Mouse (Mus musculus) forebrain, embryonic 12.5 days (tissue): ENCODE results near the gene Stip1. TPM values are rescaled to one million over a fixed set of nuclear protein-coding genes. Genes with fewer than 3 reads are reported as not detected.
A peak's percentile ranks its signal among the peaks of the same experiment; 100 is the strongest.
"Not testable (repeated sequence)": the region's sequence is repeated elsewhere in the genome, so short reads cannot be mapped to it uniquely, and the experiment has no call there.

Source experiments
- ATAC-seq: fragments of 200-750 bp; cut with Nextera tagmentation; 2 replicates; pipeline ENCODE4 v1.8.0; 2017; ENCODE audit warnings: moderate TSS enrichment; ENCODE audit not compliant: low FRiP score
- H3K27ac ChIP-seq: fragments of 300-500 bp; sonication (generic); 2 replicates; pipeline ENCODE4 v1.5.1; 2016; ENCODE audit warnings: mild to moderate bottlenecking
- H3K27me3 ChIP-seq: fragments of 300-500 bp; sonication (generic); 2 replicates; pipeline ENCODE4 v1.6.1; 2016; ENCODE audit warnings: mild to moderate bottlenecking
- H3K36me3 ChIP-seq: fragments of 300-500 bp; sonication (generic); replicated peaks from 2 replicates; pipeline ENCODE4 v1.6.1; 2016; ENCODE audit warnings: mild to moderate bottlenecking
- H3K4me1 ChIP-seq: fragments of 300-500 bp; sonication (generic); 2 replicates; pipeline ENCODE4 v1.6.1; 2016
- H3K4me2 ChIP-seq: fragments of 300-500 bp; sonication (generic); 2 replicates; pipeline ENCODE4 v1.6.1; 2016; ENCODE audit warnings: mild to moderate bottlenecking, moderate library complexity
- H3K4me3 ChIP-seq: fragments of 300-500 bp; sonication (generic); replicated peaks from 2 replicates; pipeline ENCODE4 v1.5.1; 2016; ENCODE audit warnings: mild to moderate bottlenecking
- H3K9ac ChIP-seq: fragments of 300-500 bp; sonication (generic); 2 replicates; pipeline ENCODE4 v1.6.1; 2016; ENCODE audit warnings: mild to moderate bottlenecking
- H3K9me3 ChIP-seq: fragments of 300-500 bp; sonication (generic); 2 replicates; pipeline ENCODE4 v1.6.1; 2016
- WGBS: fragments of 180-500 bp; shearing (Covaris S2); methylation state at CpG from one replicate; pipeline ENCODE4 v1.1.7; 2016; 5-methylcytosine and 5-hydroxymethylcytosine counted together
- polyA plus RNA-seq: library from polyadenylated mRNA; unstranded; fragments of >200 nt; fragmentation: Nextera tagmentation; extraction: Ambion mirVana; gene quantifications from 2 replicates; pipeline ENCODE4 v1.2.1, GENCODE M21; 2016

The Stip1 gene
- polyA plus RNA-seq, result 324 and 357 TPM in 2 replicates

DNA sequence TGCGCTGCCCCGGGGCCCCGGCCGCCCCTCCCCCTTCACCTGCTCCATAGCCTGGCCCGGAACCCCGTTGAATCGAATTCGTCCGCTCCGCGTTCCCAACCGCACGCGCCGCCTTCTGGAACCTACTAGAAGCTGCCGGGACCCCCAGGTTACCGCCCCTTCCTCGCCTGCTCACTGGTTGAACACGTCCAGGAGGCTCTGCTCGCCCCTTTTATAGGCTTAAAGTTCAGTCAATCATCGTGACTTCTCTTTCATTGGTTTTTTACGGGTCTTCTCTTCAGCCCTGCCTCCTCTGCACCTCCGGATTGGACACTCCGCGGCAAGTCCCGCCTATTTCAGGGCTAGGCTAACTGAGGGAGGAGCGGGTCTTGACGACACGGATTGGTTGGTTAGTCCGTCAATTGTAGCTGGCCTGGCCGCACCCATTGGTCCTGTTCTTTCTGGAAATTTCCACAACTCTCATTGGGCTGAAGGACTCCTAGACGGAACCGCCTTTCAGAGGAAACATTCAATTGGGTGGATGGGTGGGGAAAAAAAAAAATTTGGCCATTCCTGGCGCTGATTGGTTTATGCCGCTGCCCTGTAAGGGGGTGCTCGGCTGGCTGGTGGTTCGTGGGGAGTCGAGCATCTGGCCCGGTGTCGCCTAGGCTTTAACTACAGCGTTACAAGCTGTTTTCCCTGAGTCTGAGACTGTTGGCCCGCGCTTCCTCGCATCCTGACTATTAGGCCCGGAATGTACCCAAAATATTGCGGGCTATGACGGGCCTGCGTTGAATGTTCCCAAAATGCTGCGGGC, at the start of gene Stip1:
Gene Stip1 (minus strand): TSS at position 127 of the 796 bp plus-strand sequence.
- H3K4me2 ChIP-seq, result peak within 1 kb of the TSS; percentile 88
- H3K27ac ChIP-seq, result peak within 1 kb of the TSS; percentile 96
- peak; percentile 99 for ATAC-seq
- under 1% methylated on average over 49 of the region's 49 CpGs for WGBS
- no peaks in the 10 kb centered on the region for H3K27me3 ChIP-seq
- peak within 1 kb of the TSS; percentile 92 for H3K9ac ChIP-seq
- no peaks in the 10 kb centered on the region for H3K9me3 ChIP-seq
- H3K36me3 ChIP-seq, result peaks cover 7% of the 10 kb centered on the region
- H3K4me3 ChIP-seq, result peak within 1 kb of the TSS; percentile 89
- H3K4me1 ChIP-seq, result peaks cover 34% of the 10 kb centered on the region

DNA sequence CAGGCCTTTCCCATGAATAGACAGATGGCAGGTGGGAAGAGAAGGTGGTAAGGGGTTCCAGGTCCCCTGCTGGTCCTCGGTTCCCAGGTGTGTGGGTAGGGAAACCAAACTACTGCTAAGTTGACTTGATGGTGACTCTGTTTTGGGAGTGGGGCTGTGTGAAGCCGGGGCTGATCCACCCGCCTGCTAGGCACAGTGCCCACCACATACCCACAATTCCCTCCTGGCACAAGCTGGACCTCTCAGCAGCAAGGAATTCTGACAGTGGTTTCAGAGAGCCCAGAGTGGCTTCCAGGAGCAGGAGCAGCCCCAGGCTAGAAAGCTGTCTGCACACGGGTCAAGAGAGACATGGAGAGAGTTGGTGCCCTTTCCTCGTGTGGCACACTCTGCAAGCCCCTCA, 49.3 kb upstream of the Stip1 start:
- no peak for ATAC-seq
- no peak overlapping the region for H3K4me2 ChIP-seq
- H3K36me3 ChIP-seq, result no peaks in the 10 kb centered on the region
- peaks cover 77% of the 10 kb centered on the region for H3K4me1 ChIP-seq
- no peak overlapping the region for H3K4me3 ChIP-seq
- peaks cover 22% of the 10 kb centered on the region; the same call in 1 of the 2 replicates for H3K27me3 ChIP-seq
- 66% methylated on average over 5 of the region's 5 CpGs for WGBS
- peak overlapping the region; percentile 42; the same call in 1 of the 2 replicates for H3K27ac ChIP-seq
- H3K9me3 ChIP-seq, result no peaks in the 10 kb centered on the region
- H3K9ac ChIP-seq, result no peak overlapping the region

DNA sequence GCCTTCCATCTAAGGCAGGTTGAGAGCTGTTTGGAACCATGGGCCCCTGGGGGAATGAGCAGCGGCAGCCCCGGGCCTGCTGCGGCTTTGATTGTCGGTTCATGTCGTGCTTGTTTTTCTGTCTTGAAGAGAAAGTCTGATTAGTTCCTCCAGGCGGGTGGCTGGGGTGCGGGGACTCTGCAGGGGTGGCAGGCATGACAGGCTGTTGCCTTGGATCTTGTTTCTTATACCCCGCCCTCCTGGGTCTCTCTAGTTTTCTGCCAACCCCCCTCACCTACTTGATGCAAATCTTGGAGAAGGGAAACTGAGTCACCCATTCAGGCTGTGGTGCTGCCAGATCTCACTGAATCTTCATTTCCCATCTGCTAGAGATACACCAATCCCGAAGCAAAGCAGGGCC, 48.8 kb upstream of the Stip1 start:
- 13% methylated on average over 9 of the region's 9 CpGs for WGBS

DNA sequence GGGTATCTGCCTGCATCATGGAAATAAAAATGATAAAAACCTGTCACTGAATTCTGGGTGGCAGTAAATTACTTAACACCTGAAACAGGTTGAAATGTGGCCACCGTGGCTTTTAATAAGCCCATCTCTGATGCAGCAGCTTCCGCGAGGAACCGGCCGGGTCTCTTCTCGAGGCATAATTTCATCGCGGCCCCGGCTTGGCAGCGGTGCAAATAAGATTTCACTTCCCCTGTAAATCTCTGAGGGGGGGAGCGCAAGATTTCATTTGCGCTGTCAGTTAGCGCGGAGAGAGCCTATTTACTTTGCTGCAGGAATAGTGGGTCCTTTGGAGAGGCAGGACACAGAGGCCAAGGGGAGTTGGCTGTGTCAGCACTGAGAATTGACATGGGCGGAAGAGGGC, 45.0 kb upstream of the Stip1 start:
- Histone ChIP-seq H3K4me2 (no peak overlapping the region), H3K9me3 (no peaks in the 10 kb centered on the region), H3K9ac (no peak overlapping the region), H3K4me1 (peaks cover 58% of the 10 kb centered on the region), H3K36me3 (no peaks in the 10 kb centered on the region), H3K27me3 (peaks cover 22% of the 10 kb centered on the region; the same call in 1 of the 2 replicates), H3K4me3 (no peak overlapping the region), H3K27ac (peak overlapping the region; percentile 81)
- WGBS, result 65% methylated on average over 15 of the region's 15 CpGs
- no peak for ATAC-seq

More for the DNA sequence above, 48.8 kb upstream of the Stip1 start:
- peaks cover 22% of the 10 kb centered on the region; the same call in 1 of the 2 replicates for H3K27me3 ChIP-seq
- no peaks in the 10 kb centered on the region for H3K36me3 ChIP-seq
- ATAC-seq, result no peak
- peak overlapping the region; percentile 42; the same call in 1 of the 2 replicates for H3K27ac ChIP-seq
- no peak overlapping the region for H3K4me3 ChIP-seq
- peaks cover 77% of the 10 kb centered on the region for H3K4me1 ChIP-seq
- no peak overlapping the region for H3K4me2 ChIP-seq
- no peak overlapping the region for H3K9ac ChIP-seq
- H3K9me3 ChIP-seq, result no peaks in the 10 kb centered on the region

DNA sequence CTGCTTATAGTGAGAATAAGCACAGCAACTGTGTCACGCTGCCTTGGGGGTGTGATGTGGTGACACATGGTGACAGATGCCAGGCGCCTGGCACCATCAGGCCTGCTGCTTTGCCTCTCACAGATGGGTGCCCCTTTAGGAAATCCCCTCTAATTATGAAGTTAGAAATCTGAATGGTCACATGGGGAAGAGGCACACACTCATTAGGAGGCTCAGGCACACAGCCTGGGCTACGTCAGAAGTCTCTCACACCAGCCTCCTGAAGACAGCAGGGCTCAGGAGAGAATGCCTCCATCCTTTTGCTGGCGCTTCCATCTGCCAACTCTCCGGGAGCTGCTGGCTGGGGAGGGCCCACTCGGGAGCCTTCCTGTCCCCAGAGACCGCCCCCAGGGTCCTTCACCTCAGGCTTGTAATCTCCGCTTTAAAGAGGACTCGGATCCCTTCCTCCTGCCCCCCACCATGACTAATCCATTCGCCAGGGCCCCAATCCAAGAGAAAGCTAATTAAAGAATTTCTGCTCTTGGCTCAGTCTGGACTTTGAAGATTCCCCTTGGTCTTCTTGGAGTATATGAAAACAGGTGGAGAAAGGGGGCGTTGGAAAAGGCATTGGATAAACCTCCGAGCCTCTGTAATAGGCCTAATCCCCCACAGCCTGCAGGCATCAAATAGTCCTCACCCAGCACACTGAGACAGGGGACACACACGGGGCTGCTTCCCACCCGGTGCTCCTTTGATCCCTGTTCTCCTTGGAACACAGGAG, 43.4 kb upstream of the Stip1 start:
- Histone ChIP-seq H3K27ac (peak overlapping the region; percentile 81), H3K36me3 (no peaks in the 10 kb centered on the region), H3K4me2 (0 out of 2 replicates have a peak overlapping the region, but pooled peaks have one; percentile 6), H3K9ac (no peak overlapping the region), H3K4me1 (peaks cover 50% of the 10 kb centered on the region), H3K4me3 (no peak overlapping the region), H3K9me3 (no peaks in the 10 kb centered on the region), H3K27me3 (peaks cover 23% of the 10 kb centered on the region; the same call in 1 of the 2 replicates)
- ATAC-seq, result peak; percentile 82
- 15% methylated on average over 14 of the region's 14 CpGs for WGBS

DNA sequence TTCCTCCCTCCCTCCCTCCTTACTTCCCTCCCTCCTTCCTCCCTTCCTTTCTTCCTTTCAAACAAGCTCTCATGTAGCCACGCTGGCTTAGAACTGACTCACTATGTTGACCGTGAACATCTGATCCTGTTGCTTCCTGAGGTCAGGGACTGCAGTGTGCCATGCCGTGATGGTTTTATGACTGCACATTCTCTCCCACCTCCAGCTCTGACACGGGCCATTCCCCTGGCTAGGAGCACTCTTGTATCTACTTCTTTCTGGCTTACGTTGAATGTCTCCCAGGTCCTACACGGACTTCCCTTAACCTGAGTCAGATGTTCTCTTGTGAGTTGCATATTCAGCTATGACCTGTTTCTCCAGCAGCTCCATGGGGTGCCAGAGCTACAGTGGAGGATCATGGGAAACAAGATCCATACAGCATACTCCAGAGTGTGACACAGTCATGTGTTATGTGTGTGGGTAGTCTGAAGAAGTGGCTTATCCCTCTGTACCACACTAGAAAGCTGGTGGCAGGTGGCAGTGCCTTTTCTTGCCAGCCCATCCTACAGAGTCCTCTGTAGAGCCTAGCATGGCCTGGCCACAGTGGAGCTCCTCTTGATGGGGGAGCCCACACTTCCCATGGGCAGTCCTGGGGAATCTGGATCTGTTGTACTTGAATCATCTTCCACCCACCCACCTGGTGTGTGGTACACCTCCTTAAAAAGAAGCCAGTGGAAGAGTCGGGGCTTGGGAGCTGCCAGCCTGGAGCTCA, 41.9 kb upstream of the Stip1 start:
- no peaks in the 10 kb centered on the region for H3K9me3 ChIP-seq
- WGBS, result 83% methylated on average over 7 of the region's 7 CpGs
- H3K27ac ChIP-seq, result no peak overlapping the region
- no peaks in the 10 kb centered on the region for H3K36me3 ChIP-seq
- H3K4me3 ChIP-seq, result no peak overlapping the region
- H3K4me1 ChIP-seq, result peaks cover 50% of the 10 kb centered on the region
- no peak for ATAC-seq
- no peak overlapping the region for H3K9ac ChIP-seq
- peaks cover 21% of the 10 kb centered on the region; the same call in 1 of the 2 replicates for H3K27me3 ChIP-seq
- no peak overlapping the region for H3K4me2 ChIP-seq

DNA sequence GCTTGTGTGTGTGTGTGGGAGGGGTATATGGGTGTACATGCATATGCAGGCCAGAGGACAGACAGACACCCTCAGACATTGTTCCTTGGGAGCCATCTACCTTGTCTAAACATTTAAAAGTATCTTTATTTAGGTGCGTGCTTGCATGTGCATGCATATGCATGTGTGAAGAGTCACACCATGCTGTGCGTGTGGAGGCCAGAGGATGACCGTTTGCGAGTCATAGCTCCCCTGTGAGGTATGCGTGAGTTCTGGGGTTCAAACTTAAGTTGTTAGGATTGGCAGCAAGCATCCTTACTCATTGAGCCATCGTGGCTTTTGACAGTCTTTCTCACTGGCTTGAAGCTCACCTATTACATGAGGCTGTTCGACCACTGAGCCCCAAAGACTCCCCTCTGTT, 38.5 kb upstream of the Stip1 start:
- peaks cover 20% of the 10 kb centered on the region; the same call in 1 of the 2 replicates for H3K27me3 ChIP-seq

DNA sequence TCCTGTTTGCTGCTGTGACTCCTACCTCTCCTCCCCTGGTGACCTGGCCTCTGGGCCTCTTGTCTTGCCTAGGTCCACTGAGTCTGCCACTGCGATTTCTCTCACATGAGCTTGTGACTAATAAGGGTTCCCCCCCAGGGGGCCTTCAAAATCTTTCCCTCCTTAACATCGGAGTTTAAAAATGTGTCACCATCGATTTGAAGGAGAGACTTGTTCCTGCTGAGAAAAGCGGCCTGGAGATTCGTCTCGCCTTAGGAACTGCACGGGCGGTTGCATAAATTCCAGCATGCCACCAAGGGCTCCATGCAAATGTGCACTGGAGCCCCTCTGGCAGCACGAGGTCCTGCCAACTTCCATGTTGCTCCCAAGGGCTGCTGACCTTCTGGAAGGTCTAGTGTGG, 37.9 kb upstream of the Stip1 start:
- Histone ChIP-seq H3K9ac (no peak overlapping the region), H3K27me3 (peaks cover 24% of the 10 kb centered on the region; the same call in 1 of the 2 replicates), H3K4me3 (no peak overlapping the region), H3K36me3 (no peaks in the 10 kb centered on the region), H3K27ac (no peak overlapping the region), H3K4me2 (no peak overlapping the region), H3K4me1 (peaks cover 46% of the 10 kb centered on the region), H3K9me3 (no peaks in the 10 kb centered on the region)
- WGBS, result 69% methylated on average over 9 of the region's 9 CpGs
- no peak for ATAC-seq

More for the DNA sequence above, 38.5 kb upstream of the Stip1 start:
- Histone ChIP-seq H3K9ac (no peak overlapping the region), H3K4me2 (no peak overlapping the region), H3K4me3 (no peak overlapping the region), H3K27ac (no peak overlapping the region), H3K4me1 (peaks cover 46% of the 10 kb centered on the region), H3K9me3 (no peaks in the 10 kb centered on the region), H3K36me3 (no peaks in the 10 kb centered on the region)
- 85% methylated on average over 7 of the region's 7 CpGs for WGBS
- no peak for ATAC-seq

DNA sequence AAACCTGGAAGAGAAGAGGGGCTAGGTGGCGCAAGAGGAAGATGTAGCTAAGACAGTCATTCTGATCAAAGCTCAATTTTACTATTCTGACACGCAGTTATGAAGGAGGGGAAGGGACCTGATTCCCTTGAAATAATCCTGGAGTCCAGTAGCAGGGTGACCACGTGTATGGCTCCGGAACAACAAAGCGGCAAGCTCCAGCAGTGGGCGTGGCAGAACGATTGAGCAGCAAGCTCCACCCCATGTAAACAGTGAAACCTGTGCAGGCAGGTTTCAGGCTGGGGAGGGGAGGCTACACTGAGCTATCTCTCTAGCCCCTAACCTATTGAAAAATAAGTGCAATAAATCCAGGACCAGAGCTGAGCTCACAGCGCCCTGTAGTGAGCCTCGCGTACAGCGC, 35.6 kb upstream of the Stip1 start:
- Histone ChIP-seq H3K4me1 (peaks cover 61% of the 10 kb centered on the region), H3K27me3 (peaks cover 41% of the 10 kb centered on the region)
- not testable (repeated sequence) for ATAC-seq, H3K27ac ChIP-seq, H3K36me3 ChIP-seq, H3K9me3 ChIP-seq, H3K4me2 ChIP-seq, H3K9ac ChIP-seq, H3K4me3 ChIP-seq
- 82% methylated on average over 11 of the region's 11 CpGs for WGBS

DNA sequence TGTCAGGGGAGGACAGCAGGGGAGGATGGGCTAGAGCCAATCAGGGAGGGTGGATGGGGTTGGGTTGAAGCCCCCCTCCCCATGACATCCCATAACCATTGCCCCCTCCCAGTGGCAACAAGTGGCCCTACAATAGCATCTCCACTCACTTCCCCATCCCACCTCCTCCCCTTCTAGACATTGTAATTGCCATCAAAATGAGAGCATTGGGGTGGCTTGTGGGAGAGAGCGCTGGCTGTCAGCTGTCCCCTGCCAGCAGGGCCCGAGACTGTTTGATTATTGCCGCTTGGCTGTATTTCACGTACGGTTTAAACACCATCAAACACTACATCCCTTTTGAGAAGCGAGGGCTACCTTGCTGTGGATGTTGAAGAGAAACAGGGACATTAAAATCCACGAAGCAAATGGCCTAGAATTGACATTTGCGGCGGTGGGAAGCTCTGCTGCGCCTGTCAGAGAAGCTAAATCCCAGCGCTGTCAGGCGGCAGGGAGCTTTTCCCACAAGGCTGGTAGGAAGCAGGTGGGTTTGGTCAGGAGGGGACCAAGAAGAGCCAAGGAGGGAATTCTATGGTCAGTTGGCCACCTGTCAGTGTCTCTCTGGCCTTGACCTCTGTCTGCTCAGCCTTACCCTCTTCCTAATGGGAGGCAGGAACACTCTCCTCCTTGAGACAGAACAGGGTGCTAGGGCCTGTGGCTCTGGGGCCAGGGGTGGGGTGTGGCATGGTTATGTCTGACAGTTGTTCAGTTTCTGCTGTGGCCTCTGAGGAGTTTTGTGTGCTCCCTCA, 34.4 kb upstream of the Stip1 start:
- Histone ChIP-seq H3K4me3 (no peak overlapping the region), H3K27me3 (peaks cover 38% of the 10 kb centered on the region)
- WGBS, result 41% methylated on average over 12 of the region's 12 CpGs

DNA sequence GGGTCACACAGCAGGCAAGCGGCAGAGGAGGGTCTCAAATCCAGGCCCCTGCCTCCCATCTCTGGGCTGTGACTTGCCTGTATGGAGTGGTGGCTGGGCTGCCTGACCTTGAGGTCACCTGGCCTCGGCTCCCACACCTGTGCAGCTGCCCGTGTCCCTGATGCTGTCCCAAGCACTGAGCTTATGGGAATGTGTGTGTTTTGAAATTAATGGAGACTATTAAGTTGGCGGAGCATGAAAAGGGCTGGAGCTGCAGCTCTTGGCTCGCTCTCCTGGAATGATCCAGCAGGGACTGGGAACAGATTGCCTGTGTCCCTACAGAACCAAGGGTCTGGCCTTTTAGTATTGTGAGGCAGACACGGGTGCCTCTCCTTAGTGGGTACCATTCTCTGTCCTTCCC, 32.5 kb upstream of the Stip1 start:
- Histone ChIP-seq H3K9me3 (no peaks in the 10 kb centered on the region), H3K27me3 (peaks cover 38% of the 10 kb centered on the region), H3K4me2 (no peak overlapping the region), H3K4me1 (peaks cover 71% of the 10 kb centered on the region), H3K27ac (no peak overlapping the region), H3K9ac (no peak overlapping the region), H3K4me3 (no peak overlapping the region), H3K36me3 (no peaks in the 10 kb centered on the region)
- 72% methylated on average over 6 of the region's 6 CpGs for WGBS
- no peak for ATAC-seq

More for the DNA sequence above, 34.4 kb upstream of the Stip1 start:
- H3K36me3 ChIP-seq, result no peaks in the 10 kb centered on the region
- no peak overlapping the region for H3K9ac ChIP-seq
- peak overlapping the region; percentile 14; the same call in 1 of the 2 replicates for H3K27ac ChIP-seq
- ATAC-seq, result no peak
- no peak overlapping the region for H3K4me2 ChIP-seq
- H3K9me3 ChIP-seq, result no peaks in the 10 kb centered on the region
- H3K4me1 ChIP-seq, result peaks cover 62% of the 10 kb centered on the region
